Mouse (Mus musculus): ENCODE measurements around the gene Pdlim7. TPM values are rescaled to one million over a fixed set of nuclear protein-coding genes. Genes with fewer than 3 reads are reported as not detected.

The Pdlim7 gene
- polyA plus RNA-seq, 1 experiment, result 84.4 TPM

- Histone ChIP-seq H3K27me3 (ENCODE audit: control insufficient read depth, insufficient read depth, low read length, poor library complexity, severe bottlenecking) (no peaks in the 10 kb centered on the region), H3K27ac (ENCODE audit: insufficient read depth, low read length) (no peak overlapping the region), H3K4me3 (ENCODE audit: low read depth, low read length) (no peak overlapping the region), H3K36me3 (ENCODE audit: control insufficient read depth, insufficient read depth, low read length, poor library complexity, severe bottlenecking) (no peaks in the 10 kb centered on the region), H3K4me1 (ENCODE audit: control insufficient read depth, insufficient read depth, low read length) (no peaks in the 10 kb centered on the region), H3K9ac (ENCODE audit: low read depth, poor library complexity, severe bottlenecking) (no peak overlapping the region), H3K9me3 (replicated peaks; ENCODE audit: control insufficient read depth, insufficient read depth, low read length, poor library complexity, severe bottlenecking) (no peaks in the 10 kb centered on the region)
- TF ChIP-seq CTCF (IDR thresholded peaks at IDR 0.05; ENCODE audit: low read depth, low read length) (no peak), EP300 (IDR thresholded peaks at IDR 0.05; ENCODE audit: insufficient read depth, low read depth, low read length) (no peak), POLR2A (IDR thresholded peaks at IDR 0.05; ENCODE audit: insufficient read depth, low read length) (no peak)
Measured at GRCm38 (mm10) chr13:55496661-55497060, 16.8 kb downstream of the Pdlim7 start.

GRCm38 (mm10) chr13:55495702-55496101 is 17.8 kb downstream of the Pdlim7 start:
- no peak overlapping the region for H3K4me3 ChIP-seq (ENCODE audit: low read depth, low read length)
- no peak overlapping the region for H3K9ac ChIP-seq (ENCODE audit: low read depth, poor library complexity, severe bottlenecking)
- H3K9me3 ChIP-seq (replicated peaks; ENCODE audit: control insufficient read depth, insufficient read depth, low read length, poor library complexity, severe bottlenecking), result no peaks in the 10 kb centered on the region
- H3K36me3 ChIP-seq (ENCODE audit: control insufficient read depth, insufficient read depth, low read length, poor library complexity, severe bottlenecking), result no peaks in the 10 kb centered on the region
- H3K27ac ChIP-seq (ENCODE audit: insufficient read depth, low read length), result no peak overlapping the region
- H3K4me1 ChIP-seq (ENCODE audit: control insufficient read depth, insufficient read depth, low read length), result no peaks in the 10 kb centered on the region
- TF ChIP-seq EP300 (IDR thresholded peaks at IDR 0.05; ENCODE audit: insufficient read depth, low read depth, low read length) (no peak), CTCF (IDR thresholded peaks at IDR 0.05; ENCODE audit: low read depth, low read length) (no peak), POLR2A (IDR thresholded peaks at IDR 0.05; ENCODE audit: insufficient read depth, low read length) (no peak)
- no peaks in the 10 kb centered on the region for H3K27me3 ChIP-seq (ENCODE audit: control insufficient read depth, insufficient read depth, low read length, poor library complexity, severe bottlenecking)

GRCm38 (mm10) chr13:55494883-55495621 is 18.4 kb downstream of the Pdlim7 start:
- H3K4me1 ChIP-seq (ENCODE audit: control insufficient read depth, insufficient read depth, low read length), result no peaks in the 10 kb centered on the region
- no peak for TF ChIP-seq POLR2A (IDR thresholded peaks at IDR 0.05; ENCODE audit: insufficient read depth, low read length)
- TF ChIP-seq CTCF (IDR thresholded peaks at IDR 0.05; ENCODE audit: low read depth, low read length), result no peak
- no peak for TF ChIP-seq EP300 (IDR thresholded peaks at IDR 0.05; ENCODE audit: insufficient read depth, low read depth, low read length)
- no peak overlapping the region for H3K4me3 ChIP-seq (ENCODE audit: low read depth, low read length)
- no peaks in the 10 kb centered on the region for H3K36me3 ChIP-seq (ENCODE audit: control insufficient read depth, insufficient read depth, low read length, poor library complexity, severe bottlenecking)
- no peak overlapping the region for H3K27ac ChIP-seq (ENCODE audit: insufficient read depth, low read length)
- H3K9ac ChIP-seq (ENCODE audit: low read depth, poor library complexity, severe bottlenecking), result no peak overlapping the region
- H3K27me3 ChIP-seq (ENCODE audit: control insufficient read depth, insufficient read depth, low read length, poor library complexity, severe bottlenecking), result no peaks in the 10 kb centered on the region
- no peaks in the 10 kb centered on the region for H3K9me3 ChIP-seq (replicated peaks; ENCODE audit: control insufficient read depth, insufficient read depth, low read length, poor library complexity, severe bottlenecking)

- H3K9ac ChIP-seq (ENCODE audit: low read depth, poor library complexity, severe bottlenecking), result no peak overlapping the region
- H3K27ac ChIP-seq (ENCODE audit: insufficient read depth, low read length), result no peak overlapping the region
- no peak overlapping the region for H3K4me3 ChIP-seq (ENCODE audit: low read depth, low read length)
Measured at GRCm38 (mm10) chr13:55494257-55494656, 19.2 kb downstream of the Pdlim7 start.

GRCm38 (mm10) chr13:55487578-55488498 is 25.6 kb downstream of the Pdlim7 start, which contains the start of gene Dbn1:
Gene Dbn1, minus strand, starts transcription at chr13:55488111.
- H3K9me3 ChIP-seq (replicated peaks; ENCODE audit: control insufficient read depth, insufficient read depth, low read length, poor library complexity, severe bottlenecking), result no peaks in the 10 kb centered on the region
- H3K4me1 ChIP-seq (ENCODE audit: control insufficient read depth, insufficient read depth, low read length), result no peaks in the 10 kb centered on the region

More at GRCm38 (mm10) chr13:55494257-55494656, 19.2 kb downstream of the Pdlim7 start:
- no peak for TF ChIP-seq POLR2A (IDR thresholded peaks at IDR 0.05; ENCODE audit: insufficient read depth, low read length)
- TF ChIP-seq CTCF (IDR thresholded peaks at IDR 0.05; ENCODE audit: low read depth, low read length), result no peak
- TF ChIP-seq EP300 (IDR thresholded peaks at IDR 0.05; ENCODE audit: insufficient read depth, low read depth, low read length), result no peak
- Histone ChIP-seq H3K36me3 (ENCODE audit: control insufficient read depth, insufficient read depth, low read length, poor library complexity, severe bottlenecking) (no peaks in the 10 kb centered on the region), H3K9me3 (replicated peaks; ENCODE audit: control insufficient read depth, insufficient read depth, low read length, poor library complexity, severe bottlenecking) (no peaks in the 10 kb centered on the region), H3K4me1 (ENCODE audit: control insufficient read depth, insufficient read depth, low read length) (no peaks in the 10 kb centered on the region), H3K27me3 (ENCODE audit: control insufficient read depth, insufficient read depth, low read length, poor library complexity, severe bottlenecking) (no peaks in the 10 kb centered on the region)

More at GRCm38 (mm10) chr13:55487578-55488498, 25.6 kb downstream of the Pdlim7 start, which contains the start of gene Dbn1:
- H3K9ac ChIP-seq (ENCODE audit: low read depth, poor library complexity, severe bottlenecking), result peak within 1 kb of the TSS; percentile 65
- no peak within 1 kb of the TSS for H3K27ac ChIP-seq (ENCODE audit: insufficient read depth, low read length)
- peak within 1 kb of the TSS; percentile 42 for H3K4me3 ChIP-seq (ENCODE audit: low read depth, low read length)
- TF ChIP-seq POLR2A (IDR thresholded peaks at IDR 0.05; ENCODE audit: insufficient read depth, low read length), result no peak
- TF ChIP-seq EP300 (IDR thresholded peaks at IDR 0.05; ENCODE audit: insufficient read depth, low read depth, low read length), result 0 out of 2 replicates have a peak, but pooled peaks have one; percentile 29
- H3K36me3 ChIP-seq (ENCODE audit: control insufficient read depth, insufficient read depth, low read length, poor library complexity, severe bottlenecking), result no peaks in the 10 kb centered on the region
- no peaks in the 10 kb centered on the region for H3K27me3 ChIP-seq (ENCODE audit: control insufficient read depth, insufficient read depth, low read length, poor library complexity, severe bottlenecking)
